Mouse (Mus musculus) neural tube, embryonic 11.5 days (tissue): Measurements from ENCODE around the gene Trcg1. TPM values are rescaled to one million over a fixed set of nuclear protein-coding genes. Genes with fewer than 3 reads are reported as not detected.
A peak's percentile ranks its signal among the peaks of the same experiment; 100 is the strongest.

Source experiments
- ATAC-seq: fragments of 200-750 bp; cut with Nextera tagmentation; 2 replicates; pipeline ENCODE4 v1.8.0; 2017; ENCODE audit warnings: moderate number of reproducible peaks, mild to moderate bottlenecking, moderate TSS enrichment, moderate library complexity; ENCODE audit not compliant: insufficient read depth, low FRiP score, low TSS enrichment
- DNase-seq: peaks from one replicate; pipeline ENCODE4 v3.0.0-alpha.2; 2015; ENCODE audit warnings: low spot score
- H3K27ac ChIP-seq: fragments of 300-500 bp; sonication (generic); 2 replicates; pipeline ENCODE4 v1.5.1; 2014; ENCODE audit warnings: low read depth, mild to moderate bottlenecking, low read length
- H3K27me3 ChIP-seq: fragments of 300-500 bp; sonication (generic); 2 replicates; pipeline ENCODE4 v1.6.1; 2014; ENCODE audit warnings: mild to moderate bottlenecking, low read length, mixed read lengths; ENCODE audit not compliant: control insufficient read depth, insufficient read depth
- H3K36me3 ChIP-seq: fragments of 300-500 bp; sonication (generic); 2 replicates; pipeline ENCODE4 v1.6.1; 2014; ENCODE audit warnings: mild to moderate bottlenecking, low read length, moderate library complexity, mixed read lengths; ENCODE audit not compliant: control insufficient read depth, insufficient read depth
- H3K4me1 ChIP-seq: fragments of 300-500 bp; sonication (generic); 2 replicates; pipeline ENCODE4 v1.6.1; 2014; ENCODE audit warnings: low read length, mixed read lengths; ENCODE audit not compliant: control insufficient read depth, insufficient read depth
- H3K4me2 ChIP-seq: fragments of 300-500 bp; sonication (generic); 2 replicates; pipeline ENCODE4 v1.6.1; 2014; ENCODE audit warnings: low read depth, mild to moderate bottlenecking, moderate library complexity
- H3K4me3 ChIP-seq: fragments of 300-500 bp; sonication (generic); 2 replicates; pipeline ENCODE4 v1.5.1; 2014; ENCODE audit warnings: low read depth, low read length
- H3K9ac ChIP-seq: fragments of 300-500 bp; sonication (generic); 2 replicates; pipeline ENCODE4 v1.6.1; 2014; ENCODE audit warnings: mild to moderate bottlenecking, low read length
- H3K9me3 ChIP-seq: fragments of 300-500 bp; sonication (generic); 2 replicates; pipeline ENCODE4 v1.6.1; 2016; ENCODE audit warnings: low read length; ENCODE audit not compliant: control insufficient read depth
- WGBS: fragments of 180-500 bp; shearing (Covaris S2); extraction: QIAGEN DNeasy Blood & Tissue Kit; methylation state at CpG from one replicate; pipeline ENCODE4 v1.1.7; 2014; 5-methylcytosine and 5-hydroxymethylcytosine counted together
- polyA plus RNA-seq: library from polyadenylated mRNA; unstranded; fragments of >200 nt; fragmentation: Nextera tagmentation; extraction: Ambion mirVana; gene quantifications from 2 replicates; pipeline ENCODE4 v1.2.1, GENCODE M21; 2014

Trcg1 gene
- polyA plus RNA-seq, 1 experiment from 2014 or later: not detected

GRCm38 (mm10) chr9:57254823-57255495 lies 18.6 kb downstream of the Trcg1 start:
- H3K27me3 ChIP-seq: no peaks in the 10 kb centered on the region
- H3K36me3 ChIP-seq: 0 out of 2 replicates have a peak, but pooled peaks cover 6% of the 10 kb centered on the region
- H3K4me1 ChIP-seq: no peaks in the 10 kb centered on the region
- ATAC-seq (no peak), DNase-seq (no peak)
- WGBS: 83% methylated on average over 9 of the region's 9 CpGs
- H3K9ac ChIP-seq: no peak overlapping the region
- no peak overlapping the region for H3K4me2 ChIP-seq
- H3K4me3 ChIP-seq: no peak overlapping the region
- no peak overlapping the region for H3K27ac ChIP-seq
- H3K9me3 ChIP-seq: no peaks in the 10 kb centered on the region

- H3K9ac ChIP-seq: no peak overlapping the region
- ATAC-seq (no peak), DNase-seq (no peak)
- no peaks in the 10 kb centered on the region for H3K9me3 ChIP-seq
- no peak overlapping the region for H3K4me3 ChIP-seq
- H3K4me1 ChIP-seq: peaks cover 3% of the 10 kb centered on the region; the same call in 1 of the 2 replicates
- H3K4me2 ChIP-seq: no peak overlapping the region
- H3K27ac ChIP-seq: no peak overlapping the region
- WGBS: 97% methylated on average over 20 of the region's 20 CpGs
- no peaks in the 10 kb centered on the region for H3K27me3 ChIP-seq
- 0 out of 2 replicates have a peak, but pooled peaks cover 6% of the 10 kb centered on the region for H3K36me3 ChIP-seq
Measured at GRCm38 (mm10) chr9:57256309-57256708, 20.0 kb downstream of the Trcg1 start.

GRCm38 (mm10) chr9:57256861-57257260 lies 20.5 kb downstream of the Trcg1 start:
- DNase-seq: no peak
- WGBS: 95% methylated on average over 11 of the region's 11 CpGs

GRCm38 (mm10) chr9:57257627-57258026 lies 21.3 kb downstream of the Trcg1 start:
- Histone ChIP-seq H3K27me3 (no peaks in the 10 kb centered on the region), H3K36me3 (0 out of 2 replicates have a peak, but pooled peaks cover 6% of the 10 kb centered on the region), H3K4me3 (no peak overlapping the region), H3K4me2 (no peak overlapping the region), H3K27ac (no peak overlapping the region), H3K9ac (no peak overlapping the region), H3K9me3 (no peaks in the 10 kb centered on the region), H3K4me1 (peaks cover 7% of the 10 kb centered on the region)
- ATAC-seq (no peak), DNase-seq (no peak)
- 84% methylated on average over 9 of the region's 9 CpGs for WGBS

More at GRCm38 (mm10) chr9:57256861-57257260, 20.5 kb downstream of the Trcg1 start:
- Histone ChIP-seq H3K4me1 (peaks cover 7% of the 10 kb centered on the region), H3K9me3 (no peaks in the 10 kb centered on the region), H3K27me3 (no peaks in the 10 kb centered on the region), H3K36me3 (0 out of 2 replicates have a peak, but pooled peaks cover 6% of the 10 kb centered on the region), H3K4me2 (no peak overlapping the region), H3K9ac (no peak overlapping the region), H3K27ac (no peak overlapping the region), H3K4me3 (no peak overlapping the region)
- no peak for ATAC-seq

- WGBS: 5% methylated on average over 3 of the region's 3 CpGs
- no peaks in the 10 kb centered on the region for H3K27me3 ChIP-seq
Measured at GRCm38 (mm10) chr9:57259736-57260135, 23.4 kb downstream of the Trcg1 start.

GRCm38 (mm10) chr9:57260940-57261339 lies 24.6 kb downstream of the Trcg1 start:
- Histone ChIP-seq H3K9me3 (no peaks in the 10 kb centered on the region), H3K4me3 (peak overlapping the region; percentile 60), H3K9ac (peak overlapping the region; percentile 81), H3K4me1 (peaks cover 11% of the 10 kb centered on the region), H3K27me3 (no peaks in the 10 kb centered on the region), H3K4me2 (peak overlapping the region; percentile 84), H3K27ac (no peak overlapping the region), H3K36me3 (0 out of 2 replicates have a peak, but pooled peaks cover 4% of the 10 kb centered on the region)
- no peak for DNase-seq
- 21% methylated on average over 12 of the region's 12 CpGs for WGBS
- ATAC-seq: no peak

More at GRCm38 (mm10) chr9:57259736-57260135, 23.4 kb downstream of the Trcg1 start:
- peaks cover 7% of the 10 kb centered on the region for H3K4me1 ChIP-seq
- H3K27ac ChIP-seq: no peak overlapping the region
- no peak overlapping the region for H3K4me2 ChIP-seq
- no peaks in the 10 kb centered on the region for H3K9me3 ChIP-seq
- H3K36me3 ChIP-seq: 0 out of 2 replicates have a peak, but pooled peaks cover 4% of the 10 kb centered on the region
- no peak for ATAC-seq
- H3K4me3 ChIP-seq: no peak overlapping the region
- no peak overlapping the region for H3K9ac ChIP-seq
- peak; percentile 90 for DNase-seq

- under 1% methylated on average over 26 of the region's 26 CpGs for WGBS
Measured at GRCm38 (mm10) chr9:57261516-57261912, 25.2 kb downstream of the Trcg1 start.

GRCm38 (mm10) chr9:57261913-57262794 lies 25.8 kb downstream of the Trcg1 start, which contains the start of gene 1700017B05Rik:
TSS of gene 1700017B05Rik (minus strand) at chr9:57262612.
- Histone ChIP-seq H3K4me2 (peak within 1 kb of the TSS; percentile 84), H3K9me3 (no peaks in the 10 kb centered on the region), H3K4me3 (peak within 1 kb of the TSS; percentile 60), H3K4me1 (peaks cover 13% of the 10 kb centered on the region), H3K9ac (peak within 1 kb of the TSS; percentile 81), H3K36me3 (no peaks in the 10 kb centered on the region), H3K27me3 (no peaks in the 10 kb centered on the region), H3K27ac (0 out of 2 replicates have a peak within 1 kb of the TSS, but pooled peaks have one; percentile 20)
- ATAC-seq (peak; percentile 72), DNase-seq (peak; percentile 83)
- 1% methylated on average over 72 of the region's 87 CpGs for WGBS

More at GRCm38 (mm10) chr9:57261516-57261912, 25.2 kb downstream of the Trcg1 start:
- no peaks in the 10 kb centered on the region for H3K9me3 ChIP-seq
- peak overlapping the region; percentile 60 for H3K4me3 ChIP-seq
- peak overlapping the region; percentile 84 for H3K4me2 ChIP-seq
- H3K36me3 ChIP-seq: 0 out of 2 replicates have a peak, but pooled peaks cover 3% of the 10 kb centered on the region
- DNase-seq (peak; percentile 40), ATAC-seq (peak; percentile 17; the same call in 1 of the 2 replicates)
- H3K9ac ChIP-seq: peak overlapping the region; percentile 81
- H3K4me1 ChIP-seq: peaks cover 11% of the 10 kb centered on the region
- no peak overlapping the region for H3K27ac ChIP-seq
- no peaks in the 10 kb centered on the region for H3K27me3 ChIP-seq
